Mouse (Mus musculus) G1E (cell line): ENCODE results near the gene Tex29.

Source experiments
- CTCF ChIP-seq: IDR thresholded peaks from 2 replicates; pipeline ENCODE4 v1.5.1; 2012; ENCODE audit warnings: low read depth, low read length, inconsistent platforms, mixed read lengths
- GATA1 ChIP-seq: IDR thresholded peaks from 2 replicates; pipeline ENCODE4 v1.6.1; 2012; ENCODE audit warnings: borderline replicate concordance, low read length, inconsistent platforms, mixed read lengths
- POLR2AphosphoS5 ChIP-seq: IDR thresholded peaks from 2 replicates; pipeline ENCODE4 v1.6.1; 2012; ENCODE audit warnings: low read depth, low read length, inconsistent platforms; ENCODE audit not compliant: insufficient replicate concordance

DNA sequence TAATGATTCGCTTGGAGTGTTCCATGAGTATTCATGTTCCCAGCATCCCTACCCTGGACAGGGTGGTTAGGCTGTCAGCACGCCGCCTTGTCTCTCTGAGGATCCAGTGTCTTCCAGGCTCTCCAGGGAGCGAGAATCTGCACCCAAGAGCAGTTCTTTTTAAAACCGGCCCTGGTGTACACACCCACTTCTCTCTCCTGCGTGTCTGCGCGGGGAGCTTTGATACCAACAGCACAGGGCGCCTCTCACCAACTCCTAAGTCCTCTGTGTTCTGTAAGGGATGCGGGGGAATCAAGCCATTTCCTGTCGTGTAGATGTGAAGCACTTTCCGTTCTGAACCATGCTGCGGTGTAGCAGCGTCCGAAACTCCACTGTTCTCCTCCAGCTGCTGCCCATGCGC lies 5.6 kb upstream of the Tex29 start:
- TF ChIP-seq CTCF (no peak), GATA1 (no peak), POLR2AphosphoS5 (no peak)
